Mouse (Mus musculus) heart, embryonic 11.5 days (tissue): ENCODE measurements around the gene Dennd5a. TPM values are rescaled to one million over a fixed set of nuclear protein-coding genes. Genes with fewer than 3 reads are reported as not detected.

Experiments
- ATAC-seq: fragments of 200-750 bp; cut with Nextera tagmentation; replicated peaks from 2 replicates; pipeline ENCODE4 v1.8.0; 2017; ENCODE audit warnings: moderate library complexity; ENCODE audit not compliant: insufficient number of reproducible peaks, low FRiP score, low TSS enrichment
- H3K27ac ChIP-seq: fragments of 300-500 bp; sonication (generic); 2 replicates; pipeline ENCODE4 v1.5.1; 2014; ENCODE audit warnings: mild to moderate bottlenecking, low read depth, low read length
- H3K27me3 ChIP-seq: fragments of 300-500 bp; sonication (generic); 2 replicates; pipeline ENCODE4 v1.6.1; 2014; ENCODE audit warnings: mild to moderate bottlenecking, low read length, mixed read lengths; ENCODE audit not compliant: control insufficient read depth, insufficient read depth
- H3K36me3 ChIP-seq: fragments of 300-500 bp; sonication (generic); 2 replicates; pipeline ENCODE4 v1.6.1; 2014; ENCODE audit warnings: mild to moderate bottlenecking, low read length, moderate library complexity, mixed read lengths; ENCODE audit not compliant: control insufficient read depth, insufficient read depth
- H3K4me1 ChIP-seq: fragments of 300-500 bp; sonication (generic); 2 replicates; pipeline ENCODE4 v1.6.1; 2014; ENCODE audit warnings: low read length; ENCODE audit not compliant: control insufficient read depth, insufficient read depth
- H3K4me2 ChIP-seq: fragments of 300-500 bp; sonication (generic); 2 replicates; pipeline ENCODE4 v1.6.1; 2014; ENCODE audit warnings: mild to moderate bottlenecking, moderate library complexity
- H3K4me3 ChIP-seq: fragments of 300-500 bp; sonication (generic); 2 replicates; pipeline ENCODE4 v1.5.1; 2014; ENCODE audit warnings: low read depth, low read length
- H3K9ac ChIP-seq: fragments of 300-500 bp; sonication (generic); 2 replicates; pipeline ENCODE4 v1.6.1; 2014; ENCODE audit warnings: mild to moderate bottlenecking, low read depth, low read length, moderate library complexity
- H3K9me3 ChIP-seq: fragments of 300-500 bp; sonication (generic); replicated peaks from 2 replicates; pipeline ENCODE4 v1.6.1; 2016; ENCODE audit warnings: low read length; ENCODE audit not compliant: control insufficient read depth
- WGBS: fragments of 180-500 bp; shearing (Covaris S2); extraction: QIAGEN DNeasy Blood & Tissue Kit; methylation state at CpG from one replicate; pipeline ENCODE4 v1.1.7; 2014; ENCODE audit not compliant: insufficient replicate concordance; 5-methylcytosine and 5-hydroxymethylcytosine counted together
- polyA plus RNA-seq: library from polyadenylated mRNA; unstranded; fragments of >200 nt; fragmentation: Nextera tagmentation; extraction: Ambion mirVana; gene quantifications from 2 replicates; pipeline ENCODE4 v1.2.1, GENCODE M21; 2014

Dennd5a gene
- polyA plus RNA-seq, 1 experiment from 2014 or later: 50.6 TPM

GRCm38 (mm10) chr7:109866643-109867042 lies 93.6 kb downstream of the Dennd5a start:
- Histone ChIP-seq H3K4me1 (peaks cover 2% of the 10 kb centered on the region), H3K27ac (no peak overlapping the region), H3K4me2 (no peak overlapping the region), H3K36me3 (no peaks in the 10 kb centered on the region), H3K9me3 (no peaks in the 10 kb centered on the region), H3K4me3 (no peak overlapping the region), H3K9ac (no peak overlapping the region), H3K27me3 (peaks cover 18% of the 10 kb centered on the region)
- ATAC-seq: no peak
- WGBS: 79% methylated on average over 3 of the region's 3 CpGs

GRCm38 (mm10) chr7:109865370-109866229 lies 94.7 kb downstream of the Dennd5a start, which contains the start of gene Scube2:
Gene Scube2, minus strand, starts transcription at chr7:109865679.
- Histone ChIP-seq H3K4me1 (peaks cover 2% of the 10 kb centered on the region), H3K4me2 (peak within 1 kb of the TSS; percentile 72), H3K9me3 (no peaks in the 10 kb centered on the region), H3K27ac (no peak within 1 kb of the TSS), H3K27me3 (peaks cover 18% of the 10 kb centered on the region), H3K4me3 (peak within 1 kb of the TSS; percentile 67), H3K36me3 (no peaks in the 10 kb centered on the region), H3K9ac (peak within 1 kb of the TSS; percentile 59)
- peak; percentile 79 for ATAC-seq
- under 1% methylated on average over 45 of the region's 69 CpGs for WGBS

DNA sequence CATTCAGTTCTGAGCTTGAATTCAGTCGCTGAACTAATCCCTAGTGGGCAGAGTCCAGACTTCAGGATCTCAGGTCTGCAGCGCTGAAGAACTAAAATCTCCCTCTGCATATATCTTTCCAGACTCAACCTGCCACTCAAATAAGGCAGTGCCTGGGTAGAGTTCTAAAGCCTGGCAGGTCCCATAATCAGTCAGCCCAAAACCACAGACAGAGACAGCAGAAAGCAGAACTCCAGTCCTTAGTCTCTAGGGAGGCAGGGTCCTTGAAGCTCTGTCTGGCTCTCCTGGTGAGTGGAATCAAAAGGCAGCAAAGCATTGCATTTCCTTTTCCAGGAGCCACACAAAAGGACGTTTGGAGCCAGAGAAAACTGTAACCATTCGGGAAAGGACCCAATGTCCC lies 96.7 kb downstream of the Dennd5a start:
- H3K4me1 ChIP-seq: peaks cover 7% of the 10 kb centered on the region
- no peak for ATAC-seq
- no peaks in the 10 kb centered on the region for H3K9me3 ChIP-seq
- no peak overlapping the region for H3K4me3 ChIP-seq
- H3K36me3 ChIP-seq: no peaks in the 10 kb centered on the region
- H3K9ac ChIP-seq: no peak overlapping the region
- H3K27me3 ChIP-seq: peaks cover 18% of the 10 kb centered on the region
- H3K27ac ChIP-seq: no peak overlapping the region
- H3K4me2 ChIP-seq: no peak overlapping the region
- WGBS: 31% methylated on average over 4 of the region's 4 CpGs

GRCm38 (mm10) chr7:109860162-109860561 lies 100.1 kb downstream of the Dennd5a start:
- Histone ChIP-seq H3K4me1 (peaks cover 7% of the 10 kb centered on the region), H3K4me2 (no peak overlapping the region), H3K27ac (no peak overlapping the region), H3K36me3 (no peaks in the 10 kb centered on the region), H3K9me3 (no peaks in the 10 kb centered on the region), H3K9ac (no peak overlapping the region), H3K4me3 (no peak overlapping the region), H3K27me3 (peaks cover 18% of the 10 kb centered on the region)
- no peak for ATAC-seq
- 84% methylated on average over 7 of the region's 7 CpGs for WGBS

DNA sequence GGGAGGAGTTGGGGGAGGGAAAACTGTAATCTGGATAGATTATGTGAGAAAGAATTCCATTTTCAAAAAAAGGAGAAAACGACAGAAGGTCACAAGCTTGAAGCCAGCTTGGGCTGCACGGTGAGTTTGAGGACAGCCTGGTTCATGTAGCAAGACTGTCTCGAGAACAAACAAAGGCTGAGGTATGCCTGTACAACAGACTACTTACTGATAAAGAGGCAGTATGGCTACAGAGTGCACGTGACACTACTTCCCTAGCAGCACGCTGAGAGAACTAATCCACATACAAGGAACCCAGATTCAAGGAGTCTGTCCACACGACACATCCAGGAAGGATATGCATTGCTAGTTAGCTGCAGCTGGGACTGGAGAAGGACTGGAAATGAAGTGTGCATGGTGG lies 100.9 kb downstream of the Dennd5a start:
- Histone ChIP-seq H3K4me2 (no peak overlapping the region), H3K27ac (peak overlapping the region; percentile 42)
- peak; percentile 50; the same call in 1 of the 2 replicates for ATAC-seq

GRCm38 (mm10) chr7:109852752-109853212 lies 107.5 kb downstream of the Dennd5a start:
- Histone ChIP-seq H3K4me1 (peaks cover 42% of the 10 kb centered on the region), H3K27me3 (no peaks in the 10 kb centered on the region), H3K36me3 (no peaks in the 10 kb centered on the region), H3K4me3 (no peak overlapping the region), H3K4me2 (no peak overlapping the region), H3K27ac (no peak overlapping the region), H3K9ac (no peak overlapping the region), H3K9me3 (no peaks in the 10 kb centered on the region)
- no peak; the same call in 1 of the 2 replicates for ATAC-seq
- 13% methylated on average over 7 of the region's 7 CpGs for WGBS

More for the DNA sequence above, 100.9 kb downstream of the Dennd5a start:
- no peak overlapping the region for H3K4me3 ChIP-seq
- H3K9me3 ChIP-seq: no peaks in the 10 kb centered on the region
- no peaks in the 10 kb centered on the region for H3K36me3 ChIP-seq
- H3K9ac ChIP-seq: 0 out of 2 replicates have a peak overlapping the region, but pooled peaks have one; percentile 16
- peaks cover 12% of the 10 kb centered on the region for H3K4me1 ChIP-seq
- H3K27me3 ChIP-seq: peaks cover 10% of the 10 kb centered on the region
- WGBS: 18% methylated on average over 6 of the region's 6 CpGs

GRCm38 (mm10) chr7:109852017-109852416 lies 108.3 kb downstream of the Dennd5a start:
- Histone ChIP-seq H3K9ac (no peak overlapping the region), H3K4me1 (peaks cover 42% of the 10 kb centered on the region), H3K27ac (no peak overlapping the region), H3K4me3 (no peak overlapping the region), H3K4me2 (no peak overlapping the region), H3K9me3 (no peaks in the 10 kb centered on the region), H3K36me3 (no peaks in the 10 kb centered on the region), H3K27me3 (no peaks in the 10 kb centered on the region)
- ATAC-seq: no peak
- 70% methylated on average over 7 of the region's 7 CpGs for WGBS

- no peak overlapping the region for H3K9ac ChIP-seq
- ATAC-seq: no peak
- no peaks in the 10 kb centered on the region for H3K9me3 ChIP-seq
- no peak overlapping the region for H3K4me2 ChIP-seq
- H3K27ac ChIP-seq: 0 out of 2 replicates have a peak overlapping the region, but pooled peaks have one; percentile 71
- peaks cover 42% of the 10 kb centered on the region for H3K4me1 ChIP-seq
- H3K4me3 ChIP-seq: no peak overlapping the region
- H3K36me3 ChIP-seq: no peaks in the 10 kb centered on the region
- no peaks in the 10 kb centered on the region for H3K27me3 ChIP-seq
- WGBS: 67% methylated on average over 3 of the region's 3 CpGs
These were observed 109.7 kb downstream of the Dennd5a start for GRCm38 (mm10) chr7:109850531-109850930.
